Mouse (Mus musculus) limb, embryonic 13.5 days (tissue): ENCODE results near the gene Cavin3. TPM values are rescaled to one million over a fixed set of nuclear protein-coding genes. Genes with fewer than 3 reads are reported as not detected.

Experiments
- ATAC-seq: fragments of 200-750 bp; cut with Nextera tagmentation; 2 replicates; pipeline ENCODE4 v1.8.0; 2017; ENCODE audit warnings: low read depth, moderate number of reproducible peaks, moderate TSS enrichment; ENCODE audit not compliant: low FRiP score
- H3K27ac ChIP-seq: fragments of 300-500 bp; sonication (generic); 2 replicates; pipeline ENCODE4 v1.5.1; 2015; ENCODE audit warnings: inconsistent platforms, mild to moderate bottlenecking, moderate library complexity
- H3K27me3 ChIP-seq: fragments of 300-500 bp; sonication (generic); 2 replicates; pipeline ENCODE4 v1.6.1; 2015; ENCODE audit warnings: mild to moderate bottlenecking, inconsistent platforms
- H3K36me3 ChIP-seq: fragments of 300-500 bp; sonication (generic); 2 replicates; pipeline ENCODE4 v1.6.1; 2015; ENCODE audit warnings: inconsistent platforms, mild to moderate bottlenecking, moderate library complexity
- H3K4me1 ChIP-seq: fragments of 300-500 bp; sonication (generic); 2 replicates; pipeline ENCODE4 v1.6.1; 2015; ENCODE audit warnings: inconsistent platforms
- H3K4me2 ChIP-seq: fragments of 300-500 bp; sonication (generic); replicated peaks from 2 replicates; pipeline ENCODE4 v1.6.1; 2015; ENCODE audit warnings: inconsistent platforms, mild to moderate bottlenecking, moderate library complexity
- H3K4me3 ChIP-seq: fragments of 300-500 bp; sonication (generic); 2 replicates; pipeline ENCODE4 v1.5.1; 2015; ENCODE audit warnings: moderate library complexity, mild to moderate bottlenecking, inconsistent platforms
- H3K9ac ChIP-seq: fragments of 300-500 bp; sonication (generic); 2 replicates; pipeline ENCODE4 v1.6.1; 2015; ENCODE audit warnings: mild to moderate bottlenecking, inconsistent platforms
- H3K9me3 ChIP-seq: fragments of 300-500 bp; sonication (generic); 2 replicates; pipeline ENCODE4 v1.6.1; 2016; ENCODE audit warnings: inconsistent platforms
- WGBS: fragments of 180-500 bp; shearing (Covaris S2); methylation state at CpG from one replicate; pipeline ENCODE4 v1.1.7; 2015; 5-methylcytosine and 5-hydroxymethylcytosine counted together
- polyA plus RNA-seq: library from polyadenylated mRNA; unstranded; fragments of >200 nt; fragmentation: Nextera tagmentation; extraction: Ambion mirVana; gene quantifications from 2 replicates; pipeline ENCODE4 v1.2.1, GENCODE M21; 2015

Cavin3 gene
- polyA plus RNA-seq, 1 experiment from 2014 or later: 51.2 TPM

DNA sequence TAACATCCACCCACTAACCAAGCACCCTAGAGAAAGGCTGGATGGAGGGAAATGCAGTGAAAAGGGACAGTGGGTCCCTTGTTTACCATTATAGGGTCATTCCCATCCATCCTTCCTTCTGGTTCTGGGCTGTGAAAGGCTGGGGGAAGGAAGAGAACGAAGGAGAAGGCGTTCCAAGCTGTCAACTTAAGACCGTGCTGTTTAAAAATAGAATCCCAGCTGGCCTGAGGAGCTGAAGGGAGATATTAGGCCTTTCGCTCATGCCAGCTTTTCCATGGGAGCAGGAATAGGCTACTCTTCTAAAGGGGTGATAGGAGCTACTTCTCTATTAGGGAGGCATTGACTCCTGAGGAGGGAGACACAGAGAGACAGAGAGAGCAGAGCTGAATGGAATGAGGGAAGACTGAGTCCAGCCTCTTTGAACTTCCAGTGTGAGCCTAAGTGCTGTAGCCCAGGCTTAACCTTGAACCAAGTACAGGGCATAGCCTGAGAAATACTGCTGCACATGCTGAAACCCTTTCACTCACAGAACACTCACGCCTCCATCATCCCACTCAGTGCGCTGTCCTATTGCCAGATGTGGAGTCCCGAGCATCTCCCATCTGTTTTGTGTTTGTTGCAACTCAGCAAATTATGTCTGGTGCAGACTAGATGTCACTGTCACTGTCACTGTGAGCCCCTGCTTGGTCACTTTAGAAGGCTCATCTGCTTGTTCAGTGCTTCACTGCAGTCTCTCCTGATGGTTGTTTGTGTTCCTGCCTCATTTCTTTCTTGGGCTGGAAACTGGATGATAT lies 43.9 kb downstream of the Cavin3 start:
- no peaks in the 10 kb centered on the region for H3K4me1 ChIP-seq
- no peaks in the 10 kb centered on the region for H3K9me3 ChIP-seq
- H3K36me3 ChIP-seq: no peaks in the 10 kb centered on the region
- H3K4me2 ChIP-seq: no peak overlapping the region
- H3K9ac ChIP-seq: no peak overlapping the region
- no peaks in the 10 kb centered on the region for H3K27me3 ChIP-seq
- 62% methylated on average over 7 of the region's 7 CpGs for WGBS
- no peak overlapping the region for H3K4me3 ChIP-seq
- H3K27ac ChIP-seq: no peak overlapping the region
- ATAC-seq: no peak

DNA sequence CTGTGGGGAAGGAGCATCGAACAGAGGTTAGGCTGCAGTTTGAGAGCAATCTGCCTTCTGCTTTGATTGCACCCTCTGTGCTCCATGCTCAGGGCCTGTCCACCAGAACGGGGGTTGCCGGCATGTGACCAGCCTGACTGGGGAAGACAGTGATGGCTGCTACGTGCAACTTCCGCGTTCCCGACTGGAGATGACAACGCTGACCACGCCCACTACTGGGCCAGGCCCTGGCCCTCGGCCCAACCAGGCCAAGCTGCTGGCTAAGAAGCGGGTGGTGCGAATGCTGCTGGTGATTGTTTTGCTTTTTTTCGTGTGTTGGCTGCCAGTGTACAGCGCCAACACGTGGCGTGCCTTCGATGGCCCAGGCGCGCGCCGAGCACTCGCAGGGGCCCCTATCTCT lies 47.3 kb downstream of the Cavin3 start:
- ATAC-seq: no peak
- no peaks in the 10 kb centered on the region for H3K27me3 ChIP-seq
- no peak overlapping the region for H3K4me2 ChIP-seq
- H3K4me3 ChIP-seq: no peak overlapping the region
- no peaks in the 10 kb centered on the region for H3K9me3 ChIP-seq
- H3K36me3 ChIP-seq: no peaks in the 10 kb centered on the region
- H3K4me1 ChIP-seq: no peaks in the 10 kb centered on the region
- WGBS: 81% methylated on average over 22 of the region's 22 CpGs
- no peak overlapping the region for H3K27ac ChIP-seq
- H3K9ac ChIP-seq: no peak overlapping the region

DNA sequence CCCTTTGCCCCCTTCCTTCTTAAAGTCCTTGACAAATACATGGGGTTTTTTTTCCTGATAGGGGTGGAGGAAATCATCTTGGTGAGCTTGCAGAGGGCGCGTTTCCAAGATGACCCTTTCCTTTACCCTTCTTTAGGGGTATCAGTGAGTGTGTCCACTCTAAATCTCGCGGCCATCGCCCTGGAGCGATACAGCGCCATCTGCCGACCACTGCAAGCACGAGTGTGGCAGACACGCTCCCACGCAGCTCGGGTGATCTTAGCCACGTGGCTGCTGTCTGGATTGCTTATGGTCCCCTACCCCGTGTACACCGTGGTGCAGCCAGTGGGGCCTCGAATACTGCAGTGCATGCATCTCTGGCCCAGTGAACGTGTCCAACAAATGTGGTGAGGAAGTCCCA lies 48.2 kb downstream of the Cavin3 start:
- Histone ChIP-seq H3K9me3 (no peaks in the 10 kb centered on the region), H3K9ac (no peak overlapping the region), H3K4me1 (no peaks in the 10 kb centered on the region), H3K4me3 (no peak overlapping the region), H3K27me3 (0 out of 2 replicates have a peak, but pooled peaks cover 3% of the 10 kb centered on the region), H3K4me2 (no peak overlapping the region), H3K36me3 (no peaks in the 10 kb centered on the region), H3K27ac (no peak overlapping the region)
- ATAC-seq: no peak
- 83% methylated on average over 17 of the region's 17 CpGs for WGBS

DNA sequence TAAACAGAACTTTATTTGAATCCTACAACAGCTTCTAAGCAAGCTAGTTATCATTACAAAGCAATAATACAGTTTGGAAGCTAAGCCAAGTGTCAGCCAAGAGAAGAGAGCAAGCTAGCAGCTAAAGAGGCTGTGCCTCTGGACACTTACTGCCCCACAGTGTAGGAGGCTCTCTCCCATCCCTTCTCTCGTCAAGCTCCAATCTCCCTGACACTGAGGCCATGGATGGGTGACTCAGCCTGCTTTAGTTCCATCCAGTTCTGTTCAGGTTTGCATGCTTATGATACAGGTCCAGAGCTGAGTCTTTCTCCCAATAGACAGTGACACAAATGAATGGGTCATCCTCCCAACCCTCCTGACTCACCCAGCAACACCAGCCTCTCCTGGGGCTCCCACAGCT lies 50.0 kb downstream of the Cavin3 start:
- Histone ChIP-seq H3K36me3 (no peaks in the 10 kb centered on the region), H3K27ac (no peak overlapping the region), H3K27me3 (peaks cover 20% of the 10 kb centered on the region), H3K4me2 (no peak overlapping the region), H3K4me3 (no peak overlapping the region), H3K9ac (no peak overlapping the region), H3K4me1 (no peaks in the 10 kb centered on the region), H3K9me3 (no peaks in the 10 kb centered on the region)
- WGBS: 88% methylated on average over 1 of the region's 1 CpGs
- ATAC-seq: no peak

Other genes starting within 250 kb of the Cavin3 start
- not detected in 2 replicates for gene Olfr688, start 194.2 kb downstream of the Cavin3 start, polyA plus RNA-seq
- gene Olfr689, start 171.1 kb downstream of the Cavin3 start, polyA plus RNA-seq: not detected in 2 replicates
- gene Olfr690, start 148.2 kb downstream of the Cavin3 start, polyA plus RNA-seq: not detected in 2 replicates
- gene Olfr691, start 140.0 kb downstream of the Cavin3 start, polyA plus RNA-seq: not detected in 2 replicates
- not detected in 2 replicates for gene Olfr692, start 114.1 kb downstream of the Cavin3 start, polyA plus RNA-seq
- gene Gm5901, start 107.3 kb downstream of the Cavin3 start, polyA plus RNA-seq: not detected in 2 replicates
- 47.0 and 49.2 TPM in 2 replicates for gene Fam160a2, start 82.2 kb downstream of the Cavin3 start, polyA plus RNA-seq
- gene Cnga4, start 77.7 kb downstream of the Cavin3 start, polyA plus RNA-seq: not detected in 2 replicates
- gene Cckbr, start 56.6 kb downstream of the Cavin3 start, polyA plus RNA-seq: 0.09 TPM in 1 of 2 replicates, not detected in the other
- 40.1 and 40.8 TPM in 2 replicates for gene Smpd1, start 72.1 kb upstream of the Cavin3 start, polyA plus RNA-seq
- 51.1 and 58.3 TPM in 2 replicates for gene Apbb1, start 99.4 kb upstream of the Cavin3 start, polyA plus RNA-seq
- gene Hpx, start 117.8 kb upstream of the Cavin3 start, polyA plus RNA-seq: 0.37 and 1.00 TPM in 2 replicates
- gene Trim3, start 151.3 kb upstream of the Cavin3 start, polyA plus RNA-seq: 36.9 and 38.0 TPM in 2 replicates
- gene Timm10b, start 157.8 kb upstream of the Cavin3 start, polyA plus RNA-seq: 182 and 195 TPM in 2 replicates
- gene Arfip2, start 158.1 kb upstream of the Cavin3 start, polyA plus RNA-seq: 82.4 and 97.0 TPM in 2 replicates
- gene Gm45799, start 158.3 kb upstream of the Cavin3 start, polyA plus RNA-seq: 23.7 and 28.5 TPM in 2 replicates
- gene Dnhd1, start 168.5 kb upstream of the Cavin3 start, polyA plus RNA-seq: 1.7 and 1.9 TPM in 2 replicates